8 mouse cellular contexts compared by ENCODE assay signal in genomic region chr7:19382166-19382541, GRCm38 (mm10). TPM values are rescaled to one million over a fixed set of nuclear protein-coding genes. Genes with fewer than 3 reads are reported as not detected.
DNase-seq lines count a peak whose midpoint lies in the region; TF ChIP-seq lines count a peak whose summit lies in the region.

No protein-coding gene starts in this region.

- under 1% methylated on average over 37 of the region's 37 CpGs for WGBS in cerebellum, adult 2 months

- H3K4me1 ChIP-seq in cerebellum, adult 2 months (ENCODE audit: control insufficient read depth, insufficient read depth, low read length) = peaks cover 8% of the 10 kb centered on the region; the same call in 1 of the 2 replicates

- H3K4me3 ChIP-seq in cerebellum, adult 2 months (replicated peaks; ENCODE audit: insufficient read depth, low read depth, low read length) = peak overlapping the region; percentile 93

- H3K27me3 ChIP-seq in cerebellum, adult 2 months (ENCODE audit: control insufficient read depth, insufficient read depth, low read length) = no peaks in the 10 kb centered on the region

- no peak for DNase-seq in cerebellum, adult 2 months
- no peak for DNase-seq in cerebellum, postnatal 14 days
- DNase-seq in right cerebral cortex, postnatal 14 days = peak; percentile 43
- DNase-seq in right cerebral cortex, adult 2 months (ENCODE audit: low spot score in 2 of 2) = no peak
- peak; percentile 45 for DNase-seq in heart, postnatal 4 days
- DNase-seq in lung, postnatal 36 days = peak; percentile 26
- peak; percentile 51 for DNase-seq in thymus, postnatal 14 days
- no peak for DNase-seq in left cerebral cortex, adult 9 months (ENCODE audit: low spot score in 2 of 2)

- no peak for TF ChIP-seq CTCF in cerebellum, adult 2 months (IDR thresholded peaks at IDR 0.05; ENCODE audit: borderline replicate concordance, insufficient read depth, low read depth, low read length)

- no peak overlapping the region for H3K27ac ChIP-seq in cerebellum, adult 2 months (ENCODE audit: insufficient read depth, low read length)

- TF ChIP-seq POLR2A in cerebellum, adult 2 months (IDR thresholded peaks at IDR 0.05; ENCODE audit: borderline replicate concordance, insufficient read depth, low read length) = no peak

RNA-seq across cellular contexts. Expression of gene Ercc2, which starts 0.3 kb away (rescaled TPM):
- polyA plus RNA-seq in cerebellum, adult 2 months (2012; rRNA removed) = 45.0 and 46.3 TPM in 2 replicates
- 10 to 100 TPM; 13.8 to 18.6 TPM for total RNA-seq in heart, postnatal 4 days (2021)

RNA-seq across cellular contexts. Expression of gene Klc3, which starts 21.8 kb away (rescaled TPM):
- 1.7 and 2.1 TPM in 2 replicates for polyA plus RNA-seq in cerebellum, adult 2 months (2012; rRNA removed)
- under 1 TPM; 0.33 to 0.36 TPM for total RNA-seq in heart, postnatal 4 days (2021)

RNA-seq across cellular contexts. Expression of gene Ckm, which starts 22.4 kb away (rescaled TPM):
- polyA plus RNA-seq in cerebellum, adult 2 months (2012; rRNA removed) = 0.08 and 0.11 TPM in 2 replicates
- total RNA-seq in heart, postnatal 4 days (2021) = 1,000 to 10,000 TPM; 2,784 to 3,078 TPM

RNA-seq across cellular contexts. Expression of gene Ppp1r13l, which starts 22.6 kb away (rescaled TPM):
- polyA plus RNA-seq in cerebellum, adult 2 months (2012; rRNA removed) = 4.1 and 4.8 TPM in 2 replicates
- 10 to 100 TPM; 39.0 to 47.2 TPM for total RNA-seq in heart, postnatal 4 days (2021)

RNA-seq across cellular contexts. Expression of gene Cd3eap, which starts 22.9 kb away (rescaled TPM):
- 12.6 and 12.7 TPM in 2 replicates for polyA plus RNA-seq in cerebellum, adult 2 months (2012; rRNA removed)
- 1 to 10 TPM; 9.0 to 9.5 TPM for total RNA-seq in heart, postnatal 4 days (2021)

Comparison
In these comparisons a context has a peak if more than half of its experiments do, and no peak if none do; other contexts are left out.
1. DNase-seq: peak in right cerebral cortex, postnatal 14 days (single experiment), heart, postnatal 4 days (single experiment), lung, postnatal 36 days (single experiment) and thymus, postnatal 14 days (single experiment); none in cerebellum, adult 2 months (0 of 2), cerebellum, postnatal 14 days (0 of 2), right cerebral cortex, adult 2 months (0 of 2) and left cerebral cortex, adult 9 months (0 of 2).